Mouse (Mus musculus) WW6 (cell line): ENCODE data around the gene Copa.

Experiments
- DNase-seq: peaks from one replicate; pipeline ENCODE4 v3.0.0-alpha.2; 2013; ENCODE audit warnings: low read depth, low spot score

Gene Copa

DNA sequence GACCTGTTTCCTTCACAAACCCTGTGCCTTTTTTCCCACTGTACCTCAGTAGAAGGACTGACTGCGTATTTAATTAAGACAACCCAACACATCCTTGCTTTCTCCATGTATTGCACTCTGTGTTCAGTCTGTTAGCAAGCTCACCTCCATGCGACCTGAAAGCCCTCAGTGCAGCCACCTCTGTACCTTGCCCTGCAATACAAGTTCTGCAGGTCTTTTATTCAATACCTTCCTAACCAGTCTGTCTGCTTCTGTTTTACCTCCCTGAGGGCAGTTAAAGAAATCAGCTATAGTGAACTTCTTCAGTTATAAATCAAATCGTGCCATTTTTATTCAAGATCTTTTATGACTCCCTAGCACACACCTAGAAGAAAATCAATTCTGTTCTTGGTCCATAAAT is 59.2 kb downstream of the Copa start:
- DNase-seq: no peak

DNA sequence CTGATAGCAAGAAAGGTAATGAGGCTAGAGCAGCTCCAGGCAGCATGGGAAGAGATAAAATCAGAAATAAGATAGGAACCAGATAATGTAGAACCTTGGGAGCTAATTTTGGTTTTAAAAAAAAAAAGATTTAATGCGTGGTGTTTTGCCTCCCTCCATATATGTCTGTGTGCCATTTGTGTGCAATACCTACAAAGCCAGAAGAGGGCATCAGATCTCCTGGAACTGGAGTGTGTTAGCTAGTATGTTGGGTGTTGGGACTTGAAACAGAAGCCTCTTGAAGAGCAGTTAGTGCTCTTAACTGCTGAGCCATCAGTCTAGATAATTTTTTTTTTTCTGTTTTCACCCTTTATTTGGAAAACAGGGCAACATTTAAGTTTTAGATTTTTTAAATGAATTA is 61.2 kb downstream of the Copa start:
- no peak for DNase-seq

DNA sequence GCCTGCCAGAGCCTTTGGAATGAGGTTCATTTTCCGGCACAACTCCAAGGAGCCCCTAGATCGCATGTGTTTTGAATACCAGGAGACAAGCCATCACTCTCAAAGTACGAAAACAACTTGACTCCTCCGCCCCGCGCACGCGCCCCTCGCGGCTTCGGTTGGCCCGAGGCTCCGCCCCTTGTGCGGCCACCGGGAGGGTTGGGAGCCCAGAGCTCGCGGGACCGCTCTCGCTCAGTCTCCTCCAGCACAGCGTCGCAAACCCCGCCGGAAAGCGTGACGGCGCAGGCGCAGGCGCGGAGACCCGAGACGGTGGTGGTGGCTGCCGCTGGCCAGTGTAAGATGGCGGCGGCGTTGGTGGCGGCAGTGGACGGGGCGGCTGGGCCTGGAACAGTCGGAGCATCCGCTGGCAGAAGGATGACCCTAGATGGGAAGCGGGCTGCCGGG is 65.5 kb downstream of the Copa start, which contains the start of gene Dcaf8:
Dcaf8 (plus strand) TSS at position 250 of the 444 bp plus-strand sequence.
- peak; percentile 92 for DNase-seq

- no peak for DNase-seq
These were observed 66.1 kb downstream of the Copa start for GRCm38 (mm10) chr1:172148279-172148954.

- DNase-seq: no peak
These were observed 66.9 kb downstream of the Copa start for GRCm38 (mm10) chr1:172148955-172149815.

GRCm38 (mm10) chr1:172154536-172154935 is 72.2 kb downstream of the Copa start:
- DNase-seq: no peak

GRCm38 (mm10) chr1:172155518-172155917 is 73.2 kb downstream of the Copa start:
- DNase-seq: no peak

DNA sequence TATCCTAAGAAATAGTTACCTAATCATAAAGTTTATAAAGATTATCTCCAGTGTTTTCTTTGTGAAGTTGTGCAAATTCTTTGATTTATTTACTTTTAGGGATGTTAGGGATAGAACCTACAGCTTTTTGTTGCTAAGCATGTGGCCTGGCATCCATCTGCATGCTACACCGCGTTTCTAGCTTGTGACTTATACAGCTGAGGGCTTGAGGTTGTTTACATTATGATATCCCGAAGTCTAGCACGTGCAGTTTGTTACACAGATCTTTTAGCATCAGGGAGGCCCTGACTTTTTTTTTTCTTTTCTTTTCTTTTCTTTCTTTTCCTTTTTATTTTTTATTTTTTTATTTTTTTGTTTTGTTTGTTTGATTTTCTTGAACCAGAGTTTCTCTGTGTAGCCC is 77.6 kb downstream of the Copa start:
- DNase-seq: no peak

DNA sequence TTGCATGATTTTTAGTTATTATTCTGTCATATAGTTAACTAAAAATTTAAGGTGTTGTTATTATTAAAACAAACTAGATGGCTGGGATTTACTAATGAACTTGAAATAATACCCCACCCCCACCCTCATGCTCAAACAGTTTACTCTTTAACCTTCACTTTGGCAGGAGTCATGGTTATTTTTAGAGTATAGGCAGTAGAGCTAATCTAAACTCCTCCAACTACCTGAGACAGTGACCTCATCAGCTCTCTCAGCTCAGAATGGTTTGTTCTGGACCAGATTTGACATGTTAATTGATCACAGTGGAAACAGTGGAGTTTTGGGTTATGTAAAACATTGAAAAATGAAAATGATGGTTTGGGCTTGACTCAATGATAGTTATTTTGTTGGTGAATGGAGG is 78.2 kb downstream of the Copa start:
- DNase-seq: no peak

DNA sequence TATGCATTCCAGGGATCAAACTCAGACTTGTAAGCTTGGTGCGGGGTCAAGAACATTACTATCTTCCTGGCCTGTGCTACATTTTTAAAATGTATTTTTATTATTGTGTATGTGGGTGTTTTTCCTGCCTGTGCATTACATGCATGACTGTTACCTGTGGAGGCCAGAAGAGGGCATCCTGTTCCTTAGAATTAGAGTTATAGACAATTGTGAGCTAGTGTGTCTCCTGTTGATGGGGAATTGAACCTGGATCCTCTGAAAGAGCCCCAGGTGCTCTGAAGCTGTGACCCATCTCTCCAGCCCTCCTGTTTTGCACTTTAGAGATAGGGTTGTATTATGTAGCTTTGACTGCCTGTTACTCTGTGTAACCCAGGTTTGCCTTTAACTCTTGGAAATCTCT is 79.7 kb downstream of the Copa start:
- DNase-seq: no peak

DNA sequence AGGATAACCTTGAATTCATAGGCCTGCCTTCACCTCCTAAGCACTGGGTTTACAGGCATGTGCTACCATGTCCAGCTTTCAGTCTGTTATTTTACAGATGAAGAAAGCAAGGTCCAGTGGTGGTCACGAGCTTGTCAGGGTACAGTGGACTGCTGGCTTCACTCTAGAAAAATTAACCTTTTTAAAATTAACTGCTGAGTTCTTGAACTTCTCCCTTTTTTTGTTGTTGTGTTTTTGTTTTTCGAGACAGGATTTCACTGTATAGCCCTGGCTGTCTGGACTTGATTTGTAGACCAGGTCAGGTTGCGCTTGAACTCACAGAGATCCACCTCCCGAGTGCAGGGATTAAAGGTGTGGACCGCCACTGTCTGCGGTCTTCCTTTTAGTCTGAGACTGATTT is 80.6 kb downstream of the Copa start:
- DNase-seq: no peak

- DNase-seq: no peak
These were observed 85.6 kb downstream of the Copa start for GRCm38 (mm10) chr1:172167911-172168310.

- no peak for DNase-seq
These were observed 87.5 kb downstream of the Copa start for GRCm38 (mm10) chr1:172169809-172170208.
